Mouse (Mus musculus) embryonic facial prominence, embryonic 11.5 days (tissue): Measurements from ENCODE around the gene Gm39653. TPM values are rescaled to one million over a fixed set of nuclear protein-coding genes. Genes with fewer than 3 reads are reported as not detected.

Experiments
- ATAC-seq: fragments of 200-750 bp; cut with Nextera tagmentation; replicated peaks from 2 replicates; pipeline ENCODE4 v1.8.0; 2017; ENCODE audit warnings: low read depth; ENCODE audit not compliant: insufficient number of reproducible peaks, low FRiP score, low TSS enrichment
- DNase-seq: peaks from one replicate; pipeline ENCODE4 v3.0.0-alpha.2; 2015; ENCODE audit warnings: low spot score
- H3K27ac ChIP-seq: fragments of 300-500 bp; sonication (generic); replicated peaks from 2 replicates; pipeline ENCODE4 v1.5.1; 2014; ENCODE audit warnings: mild to moderate bottlenecking, low read depth, low read length, control low read depth
- H3K27me3 ChIP-seq: fragments of 300-500 bp; sonication (generic); 2 replicates; pipeline ENCODE4 v1.6.1; 2014; ENCODE audit warnings: mild to moderate bottlenecking, low read length, moderate library complexity, mixed read lengths; ENCODE audit not compliant: control insufficient read depth, insufficient read depth
- H3K36me3 ChIP-seq: fragments of 300-500 bp; sonication (generic); replicated peaks from 2 replicates; pipeline ENCODE4 v1.6.1; 2014; ENCODE audit warnings: low read depth, mild to moderate bottlenecking, low read length, moderate library complexity, mixed read lengths; ENCODE audit not compliant: control insufficient read depth, insufficient read depth
- H3K4me1 ChIP-seq: fragments of 300-500 bp; sonication (generic); 2 replicates; pipeline ENCODE4 v1.6.1; 2014; ENCODE audit warnings: low read length, mixed read lengths; ENCODE audit not compliant: control insufficient read depth, insufficient read depth
- H3K4me2 ChIP-seq: fragments of 300-500 bp; sonication (generic); 2 replicates; pipeline ENCODE4 v1.6.1; 2014; ENCODE audit warnings: low read depth, mild to moderate bottlenecking, control low read depth, low read length, moderate library complexity
- H3K4me3 ChIP-seq: fragments of 300-500 bp; sonication (generic); 2 replicates; pipeline ENCODE4 v1.5.1; 2014; ENCODE audit warnings: low read depth, low read length, control low read depth
- H3K9ac ChIP-seq: fragments of 300-500 bp; sonication (generic); replicated peaks from 2 replicates; pipeline ENCODE4 v1.6.1; 2014; ENCODE audit warnings: mild to moderate bottlenecking, control low read depth, low read length
- H3K9me3 ChIP-seq: fragments of 300-500 bp; sonication (generic); replicated peaks from 2 replicates; pipeline ENCODE4 v1.6.1; 2016; ENCODE audit warnings: mild to moderate bottlenecking, low read length, inconsistent platforms, mixed read lengths; ENCODE audit not compliant: control insufficient read depth
- WGBS: fragments of 180-500 bp; shearing (Covaris S2); extraction: QIAGEN DNeasy Blood & Tissue Kit; methylation state at CpG from one replicate; pipeline ENCODE4 v1.1.7; 2014; 5-methylcytosine and 5-hydroxymethylcytosine counted together
- polyA plus RNA-seq: library from polyadenylated mRNA; unstranded; fragments of >200 nt; fragmentation: Nextera tagmentation; extraction: Ambion mirVana; gene quantifications from 2 replicates; pipeline ENCODE4 v1.2.1, GENCODE M21; 2014

The Gm39653 gene
- polyA plus RNA-seq, result not detected in 2 replicates

- ATAC-seq (no peak), DNase-seq (no peak)
- Histone ChIP-seq H3K9ac (no peak within 1 kb of the TSS), H3K4me1 (no peaks in the 10 kb centered on the region), H3K9me3 (no peaks in the 10 kb centered on the region), H3K36me3 (no peaks in the 10 kb centered on the region), H3K4me3 (no peak within 1 kb of the TSS), H3K27me3 (no peaks in the 10 kb centered on the region), H3K27ac (no peak within 1 kb of the TSS), H3K4me2 (no peak within 1 kb of the TSS)
- 85% methylated on average over 3 of the region's 3 CpGs for WGBS
These were observed at the start of gene Gm39653 for GRCm38 (mm10) chr1:63615668-63616067. Gene Gm39653 (plus strand): TSS chr1:63615968.

GRCm38 (mm10) chr1:63566501-63566900, 49.3 kb upstream of the Gm39653 start:
- 24% methylated on average over 7 of the region's 7 CpGs for WGBS
- no peak for DNase-seq
- Histone ChIP-seq H3K4me3 (no peak overlapping the region), H3K4me1 (no peaks in the 10 kb centered on the region), H3K9me3 (no peaks in the 10 kb centered on the region), H3K4me2 (no peak overlapping the region), H3K27me3 (no peaks in the 10 kb centered on the region), H3K9ac (no peak overlapping the region), H3K27ac (no peak overlapping the region), H3K36me3 (no peaks in the 10 kb centered on the region)
- no peak for ATAC-seq

- Histone ChIP-seq H3K4me1 (no peaks in the 10 kb centered on the region), H3K27me3 (no peaks in the 10 kb centered on the region), H3K4me3 (no peak overlapping the region), H3K9me3 (no peaks in the 10 kb centered on the region), H3K4me2 (no peak overlapping the region), H3K36me3 (no peaks in the 10 kb centered on the region), H3K27ac (no peak overlapping the region), H3K9ac (no peak overlapping the region)
- 54% methylated on average over 4 of the region's 4 CpGs for WGBS
- DNase-seq (no peak), ATAC-seq (no peak)
These were observed 48.7 kb upstream of the Gm39653 start for GRCm38 (mm10) chr1:63567031-63567430.

- no peaks in the 10 kb centered on the region for H3K36me3 ChIP-seq
- H3K4me1 ChIP-seq, result no peaks in the 10 kb centered on the region
- no peak for DNase-seq
- ATAC-seq, result no peak
- 79% methylated on average over 7 of the region's 7 CpGs for WGBS
- no peak overlapping the region for H3K4me3 ChIP-seq
- no peak overlapping the region for H3K27ac ChIP-seq
- no peaks in the 10 kb centered on the region for H3K27me3 ChIP-seq
- H3K9ac ChIP-seq, result no peak overlapping the region
- H3K9me3 ChIP-seq, result no peaks in the 10 kb centered on the region
- no peak overlapping the region for H3K4me2 ChIP-seq
These were observed 43.5 kb upstream of the Gm39653 start for GRCm38 (mm10) chr1:63572229-63572628.

- H3K9me3 ChIP-seq, result no peaks in the 10 kb centered on the region
- H3K9ac ChIP-seq, result no peak overlapping the region
- no peak overlapping the region for H3K27ac ChIP-seq
- ATAC-seq, result no peak
- no peak overlapping the region for H3K4me3 ChIP-seq
- H3K36me3 ChIP-seq, result no peaks in the 10 kb centered on the region
- no peaks in the 10 kb centered on the region for H3K27me3 ChIP-seq
- DNase-seq, result peak; percentile 75
- H3K4me1 ChIP-seq, result no peaks in the 10 kb centered on the region
- H3K4me2 ChIP-seq, result no peak overlapping the region
- 53% methylated on average over 6 of the region's 6 CpGs for WGBS
These were observed 42.3 kb upstream of the Gm39653 start for GRCm38 (mm10) chr1:63573432-63573831.

GRCm38 (mm10) chr1:63573864-63574611, 41.7 kb upstream of the Gm39653 start:
- H3K27ac ChIP-seq, result no peak overlapping the region
- no peaks in the 10 kb centered on the region for H3K4me1 ChIP-seq
- H3K4me3 ChIP-seq, result no peak overlapping the region
- no peaks in the 10 kb centered on the region for H3K36me3 ChIP-seq
- DNase-seq, result no peak
- H3K9ac ChIP-seq, result no peak overlapping the region
- H3K4me2 ChIP-seq, result no peak overlapping the region
- 66% methylated on average over 12 of the region's 12 CpGs for WGBS
- no peak for ATAC-seq
- H3K27me3 ChIP-seq, result no peaks in the 10 kb centered on the region
- no peaks in the 10 kb centered on the region for H3K9me3 ChIP-seq

GRCm38 (mm10) chr1:63576803-63577202, 39.0 kb upstream of the Gm39653 start:
- WGBS, result 31% methylated on average over 5 of the region's 5 CpGs
- H3K9ac ChIP-seq, result no peak overlapping the region
- no peaks in the 10 kb centered on the region for H3K4me1 ChIP-seq
- DNase-seq (no peak), ATAC-seq (no peak)
- no peaks in the 10 kb centered on the region for H3K9me3 ChIP-seq
- H3K36me3 ChIP-seq, result no peaks in the 10 kb centered on the region
- H3K4me3 ChIP-seq, result no peak overlapping the region
- H3K27ac ChIP-seq, result no peak overlapping the region
- H3K27me3 ChIP-seq, result no peaks in the 10 kb centered on the region
- no peak overlapping the region for H3K4me2 ChIP-seq

- ATAC-seq, result no peak
- no peak overlapping the region for H3K4me3 ChIP-seq
- H3K4me2 ChIP-seq, result no peak overlapping the region
- no peaks in the 10 kb centered on the region for H3K9me3 ChIP-seq
- no peak overlapping the region for H3K9ac ChIP-seq
- DNase-seq, result no peak
- no peaks in the 10 kb centered on the region for H3K36me3 ChIP-seq
- no peaks in the 10 kb centered on the region for H3K4me1 ChIP-seq
- H3K27me3 ChIP-seq, result no peaks in the 10 kb centered on the region
- WGBS, result 78% methylated on average over 8 of the region's 8 CpGs
- H3K27ac ChIP-seq, result no peak overlapping the region
These were observed 36.6 kb upstream of the Gm39653 start for GRCm38 (mm10) chr1:63579153-63579552.
